Mouse (Mus musculus): ENCODE results near the gene Gm20388.
"Not testable (repeated sequence)": the region's sequence is repeated elsewhere in the genome, so short reads cannot be mapped to it uniquely, and the experiment has no call there.

GRCm38 (mm10) chr8:122573176-122573575, 2662.5 kb downstream of the Gm20388 start:
- not testable (repeated sequence) for TF ChIP-seq CTCF (IDR thresholded peaks at IDR 0.05; ENCODE audit: low read depth, low read length); POLR2A (IDR thresholded peaks at IDR 0.05; ENCODE audit: insufficient read depth, low read length); EP300 (IDR thresholded peaks at IDR 0.05; ENCODE audit: insufficient read depth, low read depth, low read length)

Measured in ES-Bruce4 (cell line).